Mouse (Mus musculus) neural tube, embryonic 15.5 days (tissue): Measurements from ENCODE around the gene Aarsd1. TPM values are rescaled to one million over a fixed set of nuclear protein-coding genes. Genes with fewer than 3 reads are reported as not detected.
A peak's percentile ranks its signal among the peaks of the same experiment; 100 is the strongest.
"Not testable (repeated sequence)": the region's sequence is repeated elsewhere in the genome, so short reads cannot be mapped to it uniquely, and the experiment has no call there.

ENCODE experiments used
- ATAC-seq: fragments of 200-750 bp; cut with Nextera tagmentation; 2 replicates; pipeline ENCODE4 v1.8.0; 2017; ENCODE audit warnings: mild to moderate bottlenecking, moderate TSS enrichment, moderate library complexity; ENCODE audit not compliant: low FRiP score
- H3K27ac ChIP-seq: fragments of 300-500 bp; sonication (generic); replicated peaks from 2 replicates; pipeline ENCODE4 v1.5.1; 2015; ENCODE audit warnings: mild to moderate bottlenecking, inconsistent platforms
- H3K27me3 ChIP-seq: fragments of 300-500 bp; sonication (generic); replicated peaks from 2 replicates; pipeline ENCODE4 v1.6.1; 2015; ENCODE audit warnings: inconsistent platforms
- H3K36me3 ChIP-seq: fragments of 300-500 bp; sonication (generic); 2 replicates; pipeline ENCODE4 v1.6.1; 2015; ENCODE audit warnings: inconsistent platforms
- H3K4me1 ChIP-seq: fragments of 300-500 bp; sonication (generic); 2 replicates; pipeline ENCODE4 v1.6.1; 2015; ENCODE audit warnings: inconsistent platforms
- H3K4me2 ChIP-seq: fragments of 300-500 bp; sonication (generic); 2 replicates; pipeline ENCODE4 v1.6.1; 2015; ENCODE audit warnings: inconsistent platforms, mild to moderate bottlenecking, moderate library complexity
- H3K4me3 ChIP-seq: fragments of 300-500 bp; sonication (generic); replicated peaks from 2 replicates; pipeline ENCODE4 v1.5.1; 2015; ENCODE audit warnings: mild to moderate bottlenecking, inconsistent platforms
- H3K9ac ChIP-seq: fragments of 300-500 bp; sonication (generic); replicated peaks from 2 replicates; pipeline ENCODE4 v1.6.1; 2015; ENCODE audit warnings: mild to moderate bottlenecking, inconsistent platforms
- H3K9me3 ChIP-seq: fragments of 300-500 bp; sonication (generic); replicated peaks from 2 replicates; pipeline ENCODE4 v1.6.1; 2016; ENCODE audit warnings: inconsistent platforms
- WGBS: fragments of 180-500 bp; shearing (Covaris S2); methylation state at CpG from one replicate; pipeline ENCODE4 v1.1.7; 2015; ENCODE audit warnings: mixed read lengths; 5-methylcytosine and 5-hydroxymethylcytosine counted together
- polyA plus RNA-seq: library from polyadenylated mRNA; unstranded; fragments of >200 nt; fragmentation: Nextera tagmentation; extraction: Ambion mirVana; gene quantifications from 2 replicates; pipeline ENCODE4 v1.2.1, GENCODE M21; 2015

Aarsd1 gene
- polyA plus RNA-seq, 1 experiment from 2014 or later, result 88.1 TPM

DNA sequence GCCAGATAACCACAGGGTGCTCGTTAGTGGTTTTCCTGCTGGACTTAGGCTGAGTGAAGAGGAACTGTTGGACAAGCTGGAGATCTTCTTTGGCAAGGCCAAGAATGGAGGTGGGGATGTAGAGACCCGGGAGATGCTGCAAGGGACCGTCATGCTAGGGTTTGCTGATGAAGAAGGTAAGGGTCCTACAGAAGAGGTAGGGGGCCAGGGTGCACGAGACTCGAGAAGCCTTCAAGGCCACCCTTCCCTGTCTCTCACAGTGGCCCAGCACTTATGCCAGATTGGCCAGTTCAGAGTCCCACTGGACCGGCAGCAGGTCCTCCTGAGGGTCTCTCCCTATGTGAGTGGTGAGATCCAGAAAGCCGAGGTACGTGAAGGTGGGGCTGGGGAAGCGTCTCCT is 40.2 kb upstream of the Aarsd1 start:
- no peak overlapping the region for H3K4me2 ChIP-seq
- H3K4me1 ChIP-seq, result peaks cover 6% of the 10 kb centered on the region
- H3K27me3 ChIP-seq, result no peaks in the 10 kb centered on the region
- H3K9me3 ChIP-seq, result no peaks in the 10 kb centered on the region
- WGBS, result 88% methylated on average over 9 of the region's 9 CpGs
- no peak overlapping the region for H3K27ac ChIP-seq
- H3K4me3 ChIP-seq, result no peak overlapping the region
- peaks cover 56% of the 10 kb centered on the region for H3K36me3 ChIP-seq
- no peak overlapping the region for H3K9ac ChIP-seq
- no peak for ATAC-seq

DNA sequence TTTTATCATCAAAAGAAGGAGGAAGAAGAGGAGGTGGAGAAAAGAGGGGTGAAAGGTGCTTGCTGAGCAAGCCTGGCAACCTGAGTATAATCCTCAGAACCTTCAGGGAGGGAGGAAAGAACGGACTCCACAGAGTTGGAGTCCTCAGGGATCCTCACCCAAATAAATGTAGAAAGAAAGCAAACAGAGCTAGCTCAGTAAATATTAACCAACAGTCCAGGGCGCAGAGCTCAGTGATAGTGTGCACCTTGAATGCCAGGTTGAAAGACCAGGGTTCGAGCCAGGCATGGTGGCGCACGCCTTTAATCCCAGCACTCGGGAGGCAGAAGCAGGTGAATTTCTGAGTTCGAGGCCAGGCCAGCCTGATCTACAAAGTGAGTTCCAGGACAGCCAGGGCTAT is 38.2 kb upstream of the Aarsd1 start:
- Histone ChIP-seq H3K4me2 (no peak overlapping the region), H3K9ac (no peak overlapping the region), H3K27me3 (no peaks in the 10 kb centered on the region), H3K9me3 (no peaks in the 10 kb centered on the region), H3K36me3 (peaks cover 37% of the 10 kb centered on the region), H3K27ac (no peak overlapping the region), H3K4me3 (no peak overlapping the region), H3K4me1 (no peaks in the 10 kb centered on the region)
- no peak for ATAC-seq
- 92% methylated on average over 7 of the region's 7 CpGs for WGBS

DNA sequence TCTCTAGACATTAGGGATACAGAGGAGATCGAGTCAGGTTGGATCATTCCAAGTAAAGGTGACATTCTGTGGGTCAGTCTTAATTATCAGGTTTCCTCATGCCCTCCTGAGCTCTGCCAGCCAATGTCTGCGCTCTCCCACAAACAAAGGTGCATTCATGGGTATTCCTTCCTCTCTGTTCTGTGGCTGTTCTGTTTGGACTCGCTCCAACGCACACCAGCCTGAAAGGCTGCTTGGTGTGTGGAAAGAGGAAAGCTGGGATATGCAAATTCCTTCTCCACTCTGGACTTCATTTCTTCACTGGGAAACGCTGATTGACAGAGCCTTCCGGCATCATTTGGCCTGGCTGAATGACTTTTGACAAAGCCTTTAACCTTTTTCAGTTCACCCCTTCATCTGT is 37.3 kb upstream of the Aarsd1 start:
- Histone ChIP-seq H3K36me3 (peaks cover 28% of the 10 kb centered on the region), H3K27ac (no peak overlapping the region), H3K9me3 (no peaks in the 10 kb centered on the region), H3K4me2 (no peak overlapping the region), H3K4me1 (no peaks in the 10 kb centered on the region), H3K4me3 (no peak overlapping the region), H3K27me3 (no peaks in the 10 kb centered on the region), H3K9ac (no peak overlapping the region)
- 43% methylated on average over 6 of the region's 6 CpGs for WGBS
- no peak for ATAC-seq

DNA sequence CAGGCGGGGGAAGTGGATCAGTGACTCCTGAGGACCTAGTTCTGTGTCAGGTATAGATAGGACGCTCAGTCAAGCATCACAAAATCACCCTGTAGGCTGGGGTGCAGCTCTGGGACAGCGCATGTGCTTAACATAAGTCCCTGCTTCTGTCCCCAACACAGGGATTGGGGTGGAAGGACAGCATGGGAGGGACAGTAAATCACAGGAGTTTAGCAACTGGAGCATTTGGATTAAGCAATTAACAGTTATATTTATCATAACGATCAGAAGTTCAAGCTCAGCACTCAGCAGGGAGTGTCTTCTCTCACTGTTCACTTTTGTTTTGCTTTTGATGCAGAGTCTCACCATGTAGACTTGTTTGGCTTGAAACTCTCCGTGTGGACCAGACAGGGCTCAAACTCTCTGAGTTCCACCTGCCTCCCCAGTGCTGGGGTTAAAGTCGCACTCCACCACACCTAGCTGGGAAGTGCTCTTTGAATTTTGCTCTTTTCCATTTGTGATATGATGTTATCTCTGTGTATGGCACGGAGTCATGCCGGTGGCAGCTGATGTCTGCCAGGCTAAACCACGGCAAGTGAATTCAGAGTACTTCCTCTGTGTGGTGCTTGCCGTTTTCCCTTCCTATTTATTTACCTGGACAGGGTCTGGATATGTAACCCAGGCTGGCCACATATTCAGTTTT is 34.8 kb upstream of the Aarsd1 start:
- H3K36me3 ChIP-seq, result peaks cover 5% of the 10 kb centered on the region
- H3K9ac ChIP-seq, result no peak overlapping the region
- H3K9me3 ChIP-seq, result no peaks in the 10 kb centered on the region
- no peak overlapping the region for H3K4me3 ChIP-seq
- H3K27me3 ChIP-seq, result no peaks in the 10 kb centered on the region
- no peak overlapping the region for H3K4me2 ChIP-seq
- no peaks in the 10 kb centered on the region for H3K4me1 ChIP-seq
- H3K27ac ChIP-seq, result no peak overlapping the region
- WGBS, result 72% methylated on average over 10 of the region's 10 CpGs
- no peak for ATAC-seq

DNA sequence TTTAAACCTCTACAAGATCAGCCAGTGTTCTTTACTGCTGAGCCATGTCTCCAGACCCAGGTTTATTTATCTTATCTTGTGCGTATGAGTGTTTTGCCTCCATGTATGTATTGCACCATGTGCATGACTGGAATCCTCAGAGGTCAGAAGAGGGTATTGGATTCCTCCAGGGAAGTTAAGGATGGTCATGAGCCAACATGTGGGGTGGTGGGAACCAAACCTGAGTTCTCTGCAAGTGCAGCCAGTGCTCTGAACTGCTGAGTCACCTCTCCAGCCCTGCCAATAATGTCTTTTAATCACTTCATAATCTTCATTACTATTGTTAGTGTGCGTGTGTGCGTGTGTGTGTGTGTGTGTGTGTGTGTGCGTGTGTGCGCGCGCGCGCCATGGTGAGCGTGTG is 34.1 kb upstream of the Aarsd1 start:
- Histone ChIP-seq H3K4me3 (no peak overlapping the region), H3K9me3 (no peaks in the 10 kb centered on the region), H3K36me3 (no peaks in the 10 kb centered on the region), H3K4me2 (no peak overlapping the region), H3K9ac (no peak overlapping the region), H3K27ac (no peak overlapping the region), H3K4me1 (no peaks in the 10 kb centered on the region), H3K27me3 (no peaks in the 10 kb centered on the region)
- ATAC-seq, result no peak
- WGBS, result 88% methylated on average over 10 of the region's 10 CpGs

DNA sequence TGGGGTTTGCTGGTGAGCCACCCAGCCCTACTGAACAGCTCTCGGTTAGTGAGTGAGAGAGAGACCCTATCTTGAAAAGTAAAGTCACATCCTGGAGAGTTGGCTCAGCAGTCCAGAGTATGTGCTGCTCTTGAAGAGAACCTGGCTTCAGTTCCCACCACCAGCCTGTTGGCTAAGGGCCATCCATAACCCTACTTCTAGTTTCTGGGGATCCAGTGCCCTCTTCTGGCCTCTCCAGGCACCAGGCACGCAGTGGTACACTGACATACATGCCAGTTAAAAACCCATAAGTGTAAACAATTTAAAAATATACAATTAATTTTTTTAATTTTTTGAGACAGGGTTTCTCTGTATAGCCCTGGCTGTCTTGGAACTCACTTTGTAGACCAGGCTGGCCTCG is 33.0 kb upstream of the Aarsd1 start:
- H3K9ac ChIP-seq, result no peak overlapping the region
- H3K27ac ChIP-seq, result no peak overlapping the region
- no peaks in the 10 kb centered on the region for H3K27me3 ChIP-seq
- H3K9me3 ChIP-seq, result no peaks in the 10 kb centered on the region
- no peak overlapping the region for H3K4me2 ChIP-seq
- no peak for ATAC-seq
- 88% methylated on average over 3 of the region's 3 CpGs for WGBS
- no peak overlapping the region for H3K4me3 ChIP-seq
- H3K36me3 ChIP-seq, result peaks cover 4% of the 10 kb centered on the region
- H3K4me1 ChIP-seq, result no peaks in the 10 kb centered on the region

DNA sequence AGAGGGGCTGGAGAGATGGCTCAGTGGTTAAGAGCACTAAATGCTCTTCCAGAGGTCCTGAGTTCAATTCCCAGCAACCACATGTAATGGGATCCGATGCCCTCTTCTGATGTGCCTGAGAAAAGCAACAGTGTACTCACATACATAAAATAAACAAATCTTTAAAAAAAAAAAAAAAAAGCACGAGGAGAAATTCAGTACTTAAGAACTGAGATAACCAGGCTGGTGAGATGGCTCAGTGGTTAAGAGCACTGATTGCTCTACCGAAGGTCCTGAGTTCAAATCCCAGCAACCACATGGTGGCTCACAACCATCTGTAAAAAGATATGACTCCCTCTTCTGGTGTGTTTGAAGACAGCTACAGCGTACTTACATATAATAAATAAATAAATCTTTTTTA is 32.2 kb upstream of the Aarsd1 start:
- not testable (repeated sequence) for H3K27me3 ChIP-seq, H3K4me1 ChIP-seq, ATAC-seq, H3K4me2 ChIP-seq, H3K36me3 ChIP-seq, H3K9me3 ChIP-seq, H3K9ac ChIP-seq, H3K27ac ChIP-seq, H3K4me3 ChIP-seq
- 81% methylated on average over 4 of the region's 4 CpGs for WGBS

DNA sequence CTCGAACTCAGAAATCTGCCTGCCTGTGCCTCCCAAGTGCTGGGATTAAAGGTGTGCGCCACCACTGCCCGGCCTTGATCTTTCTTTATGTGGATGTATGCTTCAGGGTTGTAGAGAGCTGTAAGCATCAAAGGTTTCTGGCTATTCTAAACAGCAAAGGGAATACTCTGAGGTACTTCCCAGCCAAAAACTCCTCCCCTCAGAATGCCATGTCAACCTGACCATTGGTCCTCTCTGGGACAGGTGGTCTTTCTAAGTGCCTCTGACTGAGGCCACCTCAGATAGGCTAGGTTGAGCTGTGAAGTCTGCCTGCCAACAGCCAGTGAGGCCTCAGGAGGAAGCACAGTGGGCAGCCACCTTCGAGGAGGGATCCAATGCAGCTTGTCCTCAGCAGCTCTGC is 31.5 kb upstream of the Aarsd1 start:
- Histone ChIP-seq H3K27ac (no peak overlapping the region), H3K4me3 (peak overlapping the region; percentile 25; the same call in 1 of the 2 replicates), H3K27me3 (no peaks in the 10 kb centered on the region), H3K4me1 (peaks cover 11% of the 10 kb centered on the region), H3K9ac (no peak overlapping the region), H3K9me3 (no peaks in the 10 kb centered on the region), H3K4me2 (peak overlapping the region; percentile 25), H3K36me3 (peaks cover 17% of the 10 kb centered on the region)
- WGBS, result 84% methylated on average over 4 of the region's 4 CpGs
- no peak for ATAC-seq

DNA sequence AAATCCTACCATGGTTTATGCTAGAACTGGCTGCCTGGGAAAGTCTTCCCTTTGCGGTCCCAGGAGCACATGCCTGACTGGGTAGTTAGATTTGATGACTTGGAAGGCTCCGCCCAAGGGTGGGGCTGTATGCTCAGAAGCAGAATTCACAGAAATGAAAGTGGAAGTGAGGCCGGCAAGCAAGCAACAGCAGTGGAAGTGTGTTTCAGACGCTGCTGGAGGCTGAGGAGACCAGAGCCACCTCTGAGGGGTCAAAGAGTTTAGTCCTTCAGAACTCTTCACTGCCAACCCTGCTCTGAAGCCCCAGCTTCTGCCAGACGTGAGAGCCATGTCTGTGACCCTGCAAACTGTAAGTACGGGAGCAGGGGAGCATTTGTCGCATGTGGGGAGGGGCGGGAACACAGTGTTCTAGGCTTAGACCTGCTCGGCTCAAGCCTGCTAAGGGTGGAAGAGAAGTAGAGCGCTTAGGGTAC is 30.9 kb upstream of the Aarsd1 start, which contains the start of gene Ifi35:
Ifi35 (plus strand) TSS at position 134 of the 473 bp plus-strand sequence.
- H3K9me3 ChIP-seq, result no peaks in the 10 kb centered on the region

DNA sequence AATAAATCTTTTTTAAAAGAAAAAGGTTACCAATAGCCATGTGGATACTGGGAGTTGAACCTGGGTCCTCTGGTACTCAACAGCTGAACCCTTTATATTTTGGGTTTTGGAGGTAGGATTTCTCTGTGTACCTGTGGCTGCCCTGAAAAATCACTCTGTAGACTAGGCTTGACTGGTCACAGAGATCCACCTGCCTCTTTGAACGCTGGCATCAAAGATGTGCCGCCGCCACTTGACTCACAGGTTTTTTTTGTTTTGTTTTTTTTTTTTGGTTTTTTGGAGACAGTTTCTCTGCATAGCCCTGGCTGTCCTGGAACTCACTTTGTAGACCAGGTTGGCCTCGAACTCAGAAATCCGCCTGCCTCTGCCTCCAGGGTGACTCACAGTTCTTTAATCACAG is 30.4 kb upstream of the Aarsd1 start:
- no peak overlapping the region; the same call in 1 of the 2 replicates for H3K27ac ChIP-seq
- 88% methylated on average over 5 of the region's 5 CpGs for WGBS
- H3K4me1 ChIP-seq, result peaks cover 22% of the 10 kb centered on the region
- no peak overlapping the region for H3K9ac ChIP-seq
- H3K9me3 ChIP-seq, result no peaks in the 10 kb centered on the region
- H3K4me3 ChIP-seq, result no peak overlapping the region
- H3K36me3 ChIP-seq, result peaks cover 21% of the 10 kb centered on the region
- H3K27me3 ChIP-seq, result no peaks in the 10 kb centered on the region
- H3K4me2 ChIP-seq, result no peak overlapping the region
- ATAC-seq, result no peak

More for the DNA sequence above, 30.9 kb upstream of the Aarsd1 start, which contains the start of gene Ifi35:
- H3K4me3 ChIP-seq, result peak within 1 kb of the TSS; percentile 25
- ATAC-seq, result no peak
- no peaks in the 10 kb centered on the region for H3K27me3 ChIP-seq
- peaks cover 17% of the 10 kb centered on the region for H3K4me1 ChIP-seq
- H3K27ac ChIP-seq, result no peak within 1 kb of the TSS; the same call in 1 of the 2 replicates
- no peak within 1 kb of the TSS for H3K9ac ChIP-seq
- peaks cover 21% of the 10 kb centered on the region for H3K36me3 ChIP-seq
- peak within 1 kb of the TSS; percentile 25 for H3K4me2 ChIP-seq
- WGBS, result 38% methylated on average over 10 of the region's 10 CpGs

DNA sequence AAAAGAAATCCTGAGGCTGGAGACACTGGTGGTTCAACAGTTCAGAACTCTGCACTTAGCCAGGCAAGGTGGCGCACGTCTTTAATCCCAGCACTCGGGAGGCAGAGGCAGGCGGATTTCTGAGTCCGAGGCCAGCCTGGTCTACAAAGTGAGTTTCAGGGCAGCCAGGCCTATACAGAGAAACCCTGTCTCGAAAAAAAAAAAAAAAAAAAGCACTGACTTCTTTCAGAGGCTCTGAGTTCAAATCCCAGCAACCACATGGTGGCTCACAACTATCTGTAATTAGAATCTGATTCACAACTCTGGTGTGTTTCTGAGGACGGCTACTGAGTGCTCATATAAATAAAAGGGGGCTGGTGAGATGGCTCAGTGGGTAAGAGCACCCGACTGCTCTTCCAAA is 29.4 kb upstream of the Aarsd1 start:
- not testable (repeated sequence) for H3K4me3 ChIP-seq, H3K9me3 ChIP-seq, H3K4me2 ChIP-seq, H3K9ac ChIP-seq, ATAC-seq, H3K27me3 ChIP-seq, H3K27ac ChIP-seq
- peaks cover 21% of the 10 kb centered on the region for H3K36me3 ChIP-seq
- WGBS, result 89% methylated on average over 8 of the region's 8 CpGs
- peaks cover 22% of the 10 kb centered on the region for H3K4me1 ChIP-seq

DNA sequence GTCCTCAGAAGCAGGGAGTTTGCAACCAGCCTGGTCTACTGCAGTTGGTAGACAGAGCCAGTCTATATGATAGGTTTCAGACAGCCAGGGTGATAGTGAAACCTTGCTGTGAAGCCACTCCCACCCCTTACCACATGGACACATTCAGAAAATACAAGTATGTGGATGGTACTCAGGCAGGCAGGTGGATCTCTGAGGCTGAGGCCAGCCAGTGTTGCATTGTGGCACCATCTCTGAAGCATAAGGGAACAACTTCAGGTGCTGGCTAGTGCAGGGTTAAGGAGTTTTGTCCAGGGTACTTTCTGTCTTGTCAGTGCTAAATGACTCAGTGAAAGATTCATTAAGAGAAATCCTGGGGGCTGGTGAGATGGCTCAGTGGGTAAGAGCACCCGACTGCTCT is 28.9 kb upstream of the Aarsd1 start:
- Histone ChIP-seq H3K27ac (no peak overlapping the region), H3K27me3 (no peaks in the 10 kb centered on the region), H3K4me1 (peaks cover 22% of the 10 kb centered on the region), H3K9ac (no peak overlapping the region), H3K9me3 (no peaks in the 10 kb centered on the region), H3K36me3 (peaks cover 21% of the 10 kb centered on the region), H3K4me2 (no peak overlapping the region), H3K4me3 (no peak overlapping the region)
- WGBS, result 70% methylated on average over 1 of the region's 1 CpGs
- no peak for ATAC-seq
